Mouse (Mus musculus): ENCODE results near the gene Cdt1.

The Cdt1 gene

DNA sequence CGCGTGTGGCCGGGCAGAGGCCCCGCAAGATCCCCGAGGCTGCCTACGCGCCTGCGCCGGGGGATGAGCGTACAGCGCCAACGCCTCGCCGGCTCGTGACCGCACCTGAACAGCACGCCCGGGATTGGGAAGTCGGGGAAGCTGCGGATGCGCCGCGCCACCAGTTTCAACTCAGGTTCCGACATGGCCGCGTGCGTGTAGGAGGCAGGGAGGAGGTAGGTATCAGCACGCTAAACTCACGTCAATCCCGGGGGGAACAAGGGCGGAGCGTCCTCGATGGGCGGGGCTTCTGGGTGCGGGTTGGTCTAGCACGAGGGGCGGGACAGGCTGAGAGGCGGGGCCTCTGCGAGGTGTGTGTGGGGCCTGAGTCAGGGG, 8.8 kb downstream of the Cdt1 start, which contains the start of gene Aprt:
Aprt (minus strand) TSS at position 262 of the 375 bp plus-strand sequence.
- TF ChIP-seq GATA4 (IDR thresholded peaks at IDR 0.05; ENCODE audit: insufficient replicate concordance, low read length) = no peak

DNA sequence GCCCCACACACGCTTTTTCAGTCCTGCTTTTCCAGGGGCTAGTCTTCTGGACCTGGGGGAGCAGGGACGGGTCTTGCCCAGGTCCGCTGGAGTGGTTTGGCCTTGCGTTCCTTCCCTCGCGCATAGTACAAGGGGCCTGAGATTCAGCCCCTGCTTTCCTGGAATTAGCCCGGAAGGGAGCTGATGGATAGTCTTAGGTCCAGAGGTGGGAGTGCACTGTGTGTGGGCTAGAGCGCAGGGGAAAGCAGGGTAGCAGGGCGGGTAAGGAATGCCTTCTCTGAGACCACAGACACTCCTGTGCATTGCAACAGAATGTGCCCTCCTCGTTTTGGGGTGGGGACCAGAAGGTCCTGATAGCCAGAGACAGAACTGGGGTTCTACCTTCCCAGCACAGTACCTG, 9.3 kb downstream of the Cdt1 start:
- no peak for TF ChIP-seq GATA4 (IDR thresholded peaks at IDR 0.05; ENCODE audit: insufficient replicate concordance, low read length)

DNA sequence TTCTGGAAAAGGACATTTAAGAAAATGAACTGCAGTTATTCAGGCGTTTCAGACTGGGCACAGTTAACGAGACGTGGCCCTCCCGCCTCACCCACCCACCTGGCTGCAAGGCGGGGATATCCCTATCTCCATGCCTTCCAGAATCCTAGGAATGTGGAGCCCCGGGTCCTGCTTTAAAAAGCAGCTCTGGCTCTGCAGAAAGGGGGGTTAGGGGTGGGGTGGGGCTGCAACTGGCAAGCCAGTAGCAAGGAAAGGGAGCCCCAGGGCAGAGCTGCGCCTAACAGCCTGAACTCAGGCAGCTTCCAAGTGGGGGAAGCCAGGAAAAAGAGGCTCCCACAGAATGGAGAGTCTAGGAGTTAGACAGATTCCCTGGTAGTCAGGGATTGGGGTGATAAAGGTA, 11.4 kb downstream of the Cdt1 start:
- no peak for TF ChIP-seq GATA4 (IDR thresholded peaks at IDR 0.05; ENCODE audit: insufficient replicate concordance, low read length)

DNA sequence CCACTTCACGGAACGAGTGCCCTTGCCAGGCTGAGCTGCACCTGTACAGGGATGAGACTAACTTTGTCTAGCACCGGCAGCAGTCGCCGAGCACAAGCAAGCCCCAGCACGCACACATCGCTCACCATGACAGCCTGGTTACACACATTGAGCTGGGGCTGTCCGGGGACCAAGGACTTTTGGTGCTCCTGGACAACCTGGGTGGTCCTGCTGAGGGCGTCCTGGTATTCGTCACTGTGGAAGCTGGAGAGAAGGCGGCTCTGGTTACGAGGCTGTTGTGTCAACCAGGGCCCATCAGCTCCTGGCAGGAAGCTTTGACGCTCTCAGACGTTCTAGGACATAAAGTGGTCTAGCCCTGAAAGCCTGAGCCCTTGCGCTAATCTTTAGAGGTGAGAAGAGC, 13.1 kb downstream of the Cdt1 start:
- no peak for TF ChIP-seq GATA4 (IDR thresholded peaks at IDR 0.05; ENCODE audit: insufficient replicate concordance, low read length)

DNA sequence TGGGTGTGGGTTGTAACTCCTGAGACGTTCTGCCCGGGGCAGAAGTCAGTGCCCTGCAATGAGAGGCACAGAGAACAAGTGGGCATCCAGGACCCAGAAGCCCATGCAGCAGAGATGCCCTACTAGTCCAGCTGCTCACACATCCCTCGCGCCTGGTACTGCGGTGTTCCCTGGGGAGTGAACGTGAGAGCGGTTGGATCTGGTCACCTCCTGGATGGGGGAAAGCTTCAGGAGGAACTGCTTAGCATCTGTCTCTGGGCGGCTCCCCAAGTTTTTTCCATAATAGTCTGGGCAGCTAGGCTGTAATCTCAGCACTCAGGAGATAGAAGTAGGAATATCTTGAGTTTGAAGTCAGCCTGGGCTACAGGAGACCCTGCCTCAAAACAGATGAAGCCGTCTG, 17.2 kb downstream of the Cdt1 start:
- TF ChIP-seq GATA4 (IDR thresholded peaks at IDR 0.05; ENCODE audit: insufficient replicate concordance, low read length) = no peak

DNA sequence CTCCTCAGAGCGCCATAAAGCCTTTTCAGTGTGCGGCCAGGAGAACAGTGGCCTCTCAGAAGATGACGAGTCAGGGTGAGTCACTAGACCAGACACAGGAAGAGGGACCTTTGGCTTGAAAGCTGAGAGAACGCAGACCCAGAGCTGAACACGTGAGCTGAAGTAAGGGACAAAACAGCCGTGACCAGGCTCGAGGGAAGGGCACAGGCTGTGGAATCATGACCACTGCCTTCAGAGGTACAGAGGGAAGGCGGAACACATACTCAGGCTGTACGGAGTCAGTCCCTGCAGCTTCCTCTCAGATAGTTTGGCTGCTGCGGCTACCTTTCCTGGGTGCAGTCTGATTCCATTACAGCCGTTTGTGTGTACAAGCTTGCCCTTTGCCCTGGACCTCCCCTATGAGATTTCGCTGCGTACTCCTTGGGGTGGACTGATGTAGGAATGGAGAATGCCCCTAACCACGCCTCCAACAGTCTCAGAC, 17.6 kb downstream of the Cdt1 start:
- TF ChIP-seq GATA4 (IDR thresholded peaks at IDR 0.05; ENCODE audit: insufficient replicate concordance, low read length) = no peak

DNA sequence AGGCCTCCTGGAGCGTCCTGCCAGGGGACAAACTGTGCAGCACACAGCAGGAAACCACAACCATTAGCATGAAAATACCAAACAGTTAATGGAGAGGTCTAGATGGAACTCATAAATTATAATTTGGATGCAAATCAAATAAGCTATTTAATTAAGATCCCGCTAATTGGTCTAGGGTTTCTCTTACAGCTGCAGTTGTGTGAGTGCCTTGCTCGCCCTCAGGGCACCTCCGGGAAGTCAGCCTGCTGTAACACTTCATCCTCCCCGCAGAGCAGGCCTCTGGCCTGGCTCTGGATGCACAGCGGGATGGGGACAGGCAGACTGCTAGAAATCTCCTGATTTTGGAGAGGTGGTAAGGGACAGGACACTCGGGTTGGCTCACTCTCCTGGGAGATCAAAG, 18.4 kb downstream of the Cdt1 start:
- TF ChIP-seq GATA4 (IDR thresholded peaks at IDR 0.05; ENCODE audit: insufficient replicate concordance, low read length) = no peak

DNA sequence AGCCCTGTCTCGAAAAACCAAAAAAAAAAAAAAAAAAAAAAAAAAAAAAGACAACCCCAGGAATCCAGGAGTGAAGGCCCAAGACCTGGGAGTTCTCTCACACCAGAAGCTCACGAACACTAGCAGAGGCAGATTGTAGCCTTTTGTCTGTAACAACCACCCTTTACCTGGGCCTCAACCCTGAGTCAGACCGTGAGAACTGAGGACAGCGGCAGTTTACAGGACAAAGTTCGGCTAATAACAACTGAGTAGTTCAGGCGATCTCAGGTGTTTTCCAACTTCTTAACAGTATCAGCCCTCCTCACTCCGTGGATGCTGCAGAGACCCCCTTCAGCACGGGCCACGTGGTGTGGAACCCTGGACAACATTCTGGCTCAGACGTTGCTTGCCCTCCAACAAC, 18.9 kb downstream of the Cdt1 start:
- TF ChIP-seq GATA4 (IDR thresholded peaks at IDR 0.05; ENCODE audit: insufficient replicate concordance, low read length) = no peak

DNA sequence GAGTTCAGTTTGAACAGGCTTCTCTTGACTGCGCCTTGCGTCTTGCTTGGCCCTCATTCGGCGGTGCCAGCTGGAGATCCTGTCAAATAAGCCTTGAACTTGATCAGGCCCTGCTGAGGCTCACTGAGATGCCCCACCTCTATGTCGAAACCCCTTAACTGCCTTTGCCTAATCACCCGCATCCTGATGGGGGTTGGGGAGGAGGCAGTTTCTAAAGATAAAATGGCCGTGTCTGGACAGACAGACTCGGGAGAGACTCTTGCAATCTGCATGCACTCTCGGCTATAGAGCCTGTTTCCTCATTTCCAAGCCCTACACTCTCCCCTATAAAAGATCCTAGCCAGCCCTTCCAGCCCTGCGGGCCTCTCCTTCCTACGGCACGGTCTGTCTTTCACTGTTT, 25.4 kb downstream of the Cdt1 start:
- no peak for TF ChIP-seq GATA4 (IDR thresholded peaks at IDR 0.05; ENCODE audit: insufficient replicate concordance, low read length)

DNA sequence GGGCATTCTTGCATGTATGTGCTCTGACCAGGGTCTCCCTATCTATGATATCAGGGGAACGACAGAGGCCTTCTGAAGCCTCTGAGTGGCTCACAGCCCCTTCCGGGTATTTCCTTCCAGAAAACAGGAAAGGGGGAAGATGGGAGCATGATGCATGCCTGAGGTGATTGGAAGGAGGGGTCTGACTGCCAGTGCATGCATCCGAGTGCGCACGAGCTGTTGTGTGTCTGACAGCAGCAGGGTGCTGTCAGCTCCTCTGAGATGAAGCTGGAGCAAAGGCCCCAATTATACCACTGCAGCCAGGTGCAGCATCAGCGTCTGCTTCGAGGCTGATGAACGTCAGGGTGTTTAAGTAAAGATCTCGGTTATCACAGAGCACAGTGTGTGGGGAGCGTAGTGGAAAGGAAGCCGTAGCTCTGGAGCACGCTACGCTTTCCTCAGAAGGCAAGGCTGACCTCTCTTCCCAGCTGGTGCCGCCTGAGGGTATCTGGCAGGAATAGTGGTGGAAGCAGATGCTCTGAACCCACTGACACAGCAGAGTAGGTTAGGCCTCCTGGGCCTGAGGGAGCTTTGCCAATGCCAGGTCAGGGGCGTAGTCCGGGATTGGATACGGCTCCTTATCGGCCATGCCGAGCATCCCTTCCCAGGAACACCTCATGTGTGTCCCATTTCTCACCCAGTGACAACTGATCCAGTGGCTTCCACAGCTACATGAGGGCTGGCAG, 26.1 kb downstream of the Cdt1 start:
- TF ChIP-seq GATA4 (IDR thresholded peaks at IDR 0.05; ENCODE audit: insufficient replicate concordance, low read length) = no peak

DNA sequence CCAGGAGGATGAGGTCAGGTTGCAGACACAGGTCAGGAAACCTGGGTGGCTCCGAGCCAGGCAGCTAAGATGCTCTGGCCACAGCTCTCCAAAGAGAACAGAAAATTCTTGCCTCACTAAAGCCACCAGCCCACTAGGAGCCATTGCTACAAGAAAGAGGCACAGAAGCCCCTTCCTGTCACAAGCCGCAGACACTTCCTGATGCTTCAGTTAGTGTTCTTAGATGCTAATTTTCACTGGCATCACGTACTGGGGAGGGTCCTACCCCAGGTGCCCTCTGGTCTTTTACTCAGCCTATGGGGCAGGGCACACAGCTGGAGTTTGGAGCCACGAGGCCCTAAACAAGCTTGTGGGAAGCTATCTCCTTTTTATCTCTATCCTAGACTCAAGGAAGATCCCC, 28.2 kb downstream of the Cdt1 start:
- no peak for TF ChIP-seq GATA4 (IDR thresholded peaks at IDR 0.05; ENCODE audit: insufficient replicate concordance, low read length)

DNA sequence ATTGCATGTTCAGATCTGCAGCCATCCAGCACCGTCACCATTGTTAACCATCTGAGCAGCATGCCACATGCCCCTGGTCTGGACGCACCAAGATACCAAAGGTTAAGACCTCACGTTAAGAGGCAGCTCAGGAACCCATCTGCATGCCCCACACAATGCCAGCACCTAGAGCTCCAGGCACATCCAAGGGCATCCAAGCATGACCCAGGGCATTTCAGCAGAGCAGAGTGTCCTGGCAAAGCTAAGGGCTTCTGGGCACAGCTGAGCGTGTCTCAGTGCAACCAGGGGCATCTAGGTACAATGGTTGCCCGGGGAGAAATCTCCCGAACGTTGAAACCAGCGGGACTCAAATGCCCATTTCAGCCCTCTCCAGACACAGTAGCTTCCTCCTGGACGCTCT, 32.9 kb downstream of the Cdt1 start:
- TF ChIP-seq GATA4 (IDR thresholded peaks at IDR 0.05; ENCODE audit: insufficient replicate concordance, low read length) = no peak

DNA sequence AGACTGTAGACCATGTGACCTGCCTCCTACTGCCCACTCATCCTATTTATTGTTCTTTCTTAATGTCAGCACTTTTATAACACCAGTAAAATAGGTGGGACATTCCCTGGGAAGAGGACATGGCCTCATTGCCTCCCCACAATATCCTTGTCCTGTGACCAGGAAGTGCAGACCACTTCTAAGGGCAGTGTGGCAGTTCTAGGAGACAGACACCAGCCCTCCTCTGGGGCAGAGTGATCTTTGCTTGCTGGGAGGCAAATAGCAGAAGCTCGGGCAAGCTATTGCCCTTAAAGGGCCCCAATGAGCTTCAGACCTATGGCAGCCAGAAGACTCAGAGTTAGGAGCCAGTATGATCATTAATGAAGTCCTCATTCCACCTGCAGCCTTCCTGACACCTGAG, 36.8 kb downstream of the Cdt1 start:
- no peak for TF ChIP-seq GATA4 (IDR thresholded peaks at IDR 0.05; ENCODE audit: insufficient replicate concordance, low read length)

DNA sequence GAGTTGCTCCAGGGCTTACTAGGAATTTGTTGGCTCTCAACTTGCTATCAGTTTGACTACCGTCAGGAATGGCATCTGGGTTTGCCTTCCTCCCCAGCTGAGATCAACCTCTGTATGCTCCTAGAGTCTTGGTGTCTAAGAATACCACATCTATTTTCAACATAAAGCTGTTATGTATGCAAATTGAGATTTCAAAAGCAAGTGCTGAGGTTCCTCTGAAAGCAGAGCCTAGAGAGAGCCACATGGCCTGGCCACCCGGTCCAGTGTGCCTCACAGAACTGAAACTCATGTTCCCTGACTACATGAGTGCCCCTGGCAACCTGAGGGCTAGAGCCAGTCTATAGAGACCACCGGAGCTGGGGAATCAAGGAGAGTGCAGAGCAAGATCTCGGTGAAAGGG, 37.6 kb downstream of the Cdt1 start:
- TF ChIP-seq GATA4 (IDR thresholded peaks at IDR 0.05; ENCODE audit: insufficient replicate concordance, low read length) = no peak

DNA sequence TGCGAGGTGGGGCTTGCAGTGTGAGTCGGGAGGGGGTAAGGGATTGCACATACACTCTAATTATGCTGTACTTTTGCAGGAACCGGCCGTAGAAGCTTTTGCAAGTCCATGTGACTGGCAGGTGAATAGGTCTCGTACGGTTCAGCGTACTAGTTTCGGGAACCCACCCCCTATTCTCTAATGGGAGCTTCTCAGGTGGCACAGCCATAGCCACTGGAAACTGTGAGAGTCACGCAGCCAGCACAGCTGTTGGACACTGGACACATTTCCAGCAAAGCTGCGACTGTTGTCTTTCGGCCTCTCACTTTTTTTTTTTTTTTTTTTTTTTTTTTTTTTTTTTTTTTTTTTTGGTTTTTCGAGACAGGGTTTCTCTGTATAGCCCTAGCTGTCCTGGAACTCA, 39.0 kb downstream of the Cdt1 start:
- no peak for TF ChIP-seq GATA4 (IDR thresholded peaks at IDR 0.05; ENCODE audit: insufficient replicate concordance, low read length)

DNA sequence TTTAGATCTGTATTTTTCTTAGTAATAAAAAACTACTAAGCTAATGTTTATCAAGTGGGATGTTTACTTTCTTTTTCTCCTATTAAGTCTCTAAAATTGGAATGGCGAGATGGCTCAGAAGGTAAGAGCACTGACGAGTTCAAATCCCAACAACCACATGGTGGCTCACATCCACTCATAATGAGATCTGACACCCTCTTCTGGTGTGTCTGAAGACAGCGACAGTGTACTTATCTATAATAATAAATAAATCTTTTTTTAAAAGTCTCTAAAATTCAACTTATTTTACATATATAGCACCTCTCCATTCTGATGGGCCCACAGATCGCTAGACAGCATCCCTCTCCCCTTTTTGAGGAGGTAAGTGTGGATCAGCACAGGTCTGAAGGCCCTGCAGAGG, 42.4 kb downstream of the Cdt1 start:
- TF ChIP-seq GATA4 (IDR thresholded peaks at IDR 0.05; ENCODE audit: insufficient replicate concordance, low read length) = no peak

DNA sequence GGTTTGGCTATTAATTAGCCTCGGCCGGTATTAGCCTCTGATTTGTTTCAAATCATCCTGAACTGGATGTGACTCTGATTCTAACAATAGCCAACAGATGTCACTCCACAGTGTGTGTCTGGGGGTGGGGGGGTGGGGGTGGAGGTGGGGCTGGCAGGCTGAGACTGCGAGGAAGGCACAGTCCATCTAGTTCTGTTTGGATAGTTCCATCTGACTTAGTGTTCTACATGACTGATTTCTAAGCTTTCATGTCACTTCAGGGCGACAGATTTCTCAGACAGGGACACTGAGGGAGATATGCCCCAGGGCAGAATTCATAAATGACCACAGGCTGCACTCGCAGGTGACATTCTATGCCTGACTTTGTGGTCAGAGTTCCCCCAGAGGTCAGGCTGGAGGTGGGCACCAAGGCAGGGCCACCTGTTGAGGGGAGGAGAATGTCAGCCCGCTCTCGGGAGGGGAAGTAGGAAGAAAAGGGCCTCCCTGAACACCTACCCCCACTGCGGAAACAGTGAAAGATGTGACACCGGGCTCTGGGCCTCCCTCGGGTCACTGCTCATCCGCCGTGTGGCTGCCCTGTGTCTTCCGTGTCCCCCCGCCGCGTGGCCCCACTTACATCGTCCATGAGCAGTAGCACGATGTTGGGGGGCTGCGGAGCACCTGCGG, 42.9 kb downstream of the Cdt1 start:
- TF ChIP-seq GATA4 (IDR thresholded peaks at IDR 0.05; ENCODE audit: insufficient replicate concordance, low read length) = no peak

All from liver, adult (tissue).